Mouse (Mus musculus) spleen, adult 2 months (tissue): Measurements from ENCODE around the gene Pear1. TPM values are rescaled to one million over a fixed set of nuclear protein-coding genes. Genes with fewer than 3 reads are reported as not detected.
"Not testable (repeated sequence)": the region's sequence is repeated elsewhere in the genome, so short reads cannot be mapped to it uniquely, and the experiment has no call there.

Experiments
- DNase-seq, 2 experiments: peaks; one replicate each; pipeline versions ENCODE4 v3.0.0 to v3.0.0-alpha.2; 2012 to 2021; ENCODE audit warnings: low spot score in 2 of 2, low read depth in 1 of 2
- H3K27ac ChIP-seq: fragments of 200-500 bp; 2 replicates; pipeline ENCODE4 v1.5.1; 2012; ENCODE audit warnings: low read length, inconsistent platforms; ENCODE audit not compliant: insufficient read depth
- H3K27me3 ChIP-seq: fragments of 200-500 bp; 2 replicates; pipeline ENCODE4 v1.6.1; 2012; ENCODE audit warnings: mild to moderate bottlenecking, moderate library complexity, low read length, inconsistent platforms; ENCODE audit not compliant: control insufficient read depth, insufficient read depth
- H3K36me3 ChIP-seq: fragments of 200-500 bp; 2 replicates; pipeline ENCODE4 v1.6.1; 2012; ENCODE audit warnings: mild to moderate bottlenecking, low read length, inconsistent platforms; ENCODE audit not compliant: control insufficient read depth, insufficient read depth
- H3K4me1 ChIP-seq: fragments of 200-500 bp; 2 replicates; pipeline ENCODE4 v1.6.1; 2011; ENCODE audit warnings: inconsistent platforms; ENCODE audit not compliant: control insufficient read depth, insufficient read depth, insufficient read length
- H3K4me3 ChIP-seq: fragments of 200-500 bp; 2 replicates; pipeline ENCODE4 v1.5.1; 2011; ENCODE audit warnings: mild to moderate bottlenecking, inconsistent platforms; ENCODE audit not compliant: insufficient read depth, insufficient read length; ENCODE audit errors: extremely low read depth
- CTCF ChIP-seq: fragments of 200-500 bp; IDR thresholded peaks from 2 replicates; pipeline ENCODE4 v1.5.1; 2011; ENCODE audit warnings: mild to moderate bottlenecking, inconsistent platforms; ENCODE audit not compliant: insufficient read depth, insufficient read length, insufficient replicate concordance; ENCODE audit errors: extremely low read depth
- POLR2A ChIP-seq: fragments of 200-500 bp; IDR thresholded peaks from 2 replicates; pipeline ENCODE4 v1.6.1; 2011; ENCODE audit warnings: low read depth, low read length, inconsistent platforms
- WGBS: fragments of 180-500 bp; shearing (Covaris S2); methylation state at CpG from one replicate; pipeline ENCODE4 v1.1.7; 2018; 5-methylcytosine and 5-hydroxymethylcytosine counted together
- polyA plus RNA-seq: library from polyadenylated mRNA; depleted of rRNA; stranded (reverse); fragments of >200 nt; gene quantifications from 2 replicates; pipeline ENCODE4 v1.2.3, GENCODE M21; 2012; rRNA removed

Pear1 gene
- polyA plus RNA-seq: 63.8 and 65.8 TPM in 2 replicates

DNA sequence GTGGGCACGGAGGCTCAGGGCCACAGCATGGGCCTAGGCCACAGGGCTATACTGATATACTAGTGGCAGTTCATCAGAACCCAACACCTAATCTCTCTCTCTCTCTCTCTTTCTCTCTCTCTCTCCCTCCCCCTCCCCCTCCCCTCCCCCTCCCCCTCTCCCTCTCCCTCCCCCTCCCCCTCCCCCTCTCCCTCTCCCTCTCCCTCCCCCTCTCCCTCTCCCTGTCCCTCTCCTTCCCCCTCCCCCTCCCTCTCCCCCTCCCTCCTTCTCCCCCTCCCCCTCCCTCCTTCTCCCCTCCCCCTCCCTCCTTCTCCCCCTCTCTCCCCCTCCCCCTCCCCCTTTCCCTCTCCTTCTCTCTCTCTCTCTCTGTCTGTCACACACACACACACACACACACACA, at the start of gene Pear1:
TSS of gene Pear1 (minus strand) at position 101 of the 400 bp plus-strand sequence.
- not testable (repeated sequence) for H3K4me1 ChIP-seq, H3K36me3 ChIP-seq, H3K27ac ChIP-seq, H3K27me3 ChIP-seq, H3K4me3 ChIP-seq, DNase-seq
- WGBS: 100% methylated on average over 1 of the region's 1 CpGs

DNA sequence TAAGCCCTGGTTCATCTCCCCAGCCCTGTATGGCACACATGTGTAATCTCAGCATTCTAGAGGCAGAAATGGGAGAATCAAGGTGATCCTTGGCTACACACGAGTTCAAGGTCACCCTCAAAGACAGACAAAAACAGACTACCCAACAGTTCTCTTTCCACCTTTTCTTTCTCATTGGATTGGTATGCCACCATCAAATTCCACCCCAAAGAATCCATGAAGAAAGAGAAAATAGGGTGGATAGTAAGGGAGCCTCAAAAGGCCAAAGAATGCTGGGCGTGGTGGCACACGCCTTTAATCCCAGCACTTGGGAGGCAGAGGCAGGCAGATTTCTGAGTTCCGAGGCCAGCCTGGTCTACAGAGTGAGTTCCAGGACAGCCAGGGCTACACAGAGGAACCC, 40.0 kb upstream of the Pear1 start:
- peaks cover 42% of the 10 kb centered on the region for H3K36me3 ChIP-seq
- 86% methylated on average over 4 of the region's 4 CpGs for WGBS
- H3K4me3 ChIP-seq, H3K27ac ChIP-seq, H3K4me1 ChIP-seq, DNase-seq, H3K27me3 ChIP-seq: not testable (repeated sequence)

DNA sequence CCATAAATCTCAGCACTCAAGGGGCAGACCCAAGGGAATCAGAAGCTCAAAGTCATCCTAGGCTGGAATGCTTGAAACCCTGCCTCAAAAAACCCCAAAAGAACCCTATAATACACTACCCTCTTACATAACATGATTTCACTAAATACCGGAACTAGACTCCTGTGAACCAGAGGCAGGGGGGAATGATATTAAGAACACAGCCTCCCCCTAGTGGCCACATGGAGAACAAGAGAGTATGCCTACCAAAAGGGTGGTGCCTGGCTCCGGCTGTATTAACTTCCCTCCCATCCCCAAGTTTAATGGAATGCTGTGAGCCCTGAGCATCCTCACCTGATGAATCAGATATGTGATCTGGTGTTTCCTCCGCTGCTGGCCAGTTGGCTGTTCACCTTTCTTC, 35.7 kb upstream of the Pear1 start:
- TF ChIP-seq CTCF (peak; percentile 66; the same call in 1 of the 2 replicates), POLR2A (no peak)
- H3K27me3 ChIP-seq: no peaks in the 10 kb centered on the region
- DNase-seq: peak; percentile 55 to 56
- no peak overlapping the region for H3K27ac ChIP-seq
- H3K4me3 ChIP-seq: no peak overlapping the region
- H3K36me3 ChIP-seq: peaks cover 30% of the 10 kb centered on the region
- no peaks in the 10 kb centered on the region for H3K4me1 ChIP-seq
- 31% methylated on average over 3 of the region's 3 CpGs for WGBS

DNA sequence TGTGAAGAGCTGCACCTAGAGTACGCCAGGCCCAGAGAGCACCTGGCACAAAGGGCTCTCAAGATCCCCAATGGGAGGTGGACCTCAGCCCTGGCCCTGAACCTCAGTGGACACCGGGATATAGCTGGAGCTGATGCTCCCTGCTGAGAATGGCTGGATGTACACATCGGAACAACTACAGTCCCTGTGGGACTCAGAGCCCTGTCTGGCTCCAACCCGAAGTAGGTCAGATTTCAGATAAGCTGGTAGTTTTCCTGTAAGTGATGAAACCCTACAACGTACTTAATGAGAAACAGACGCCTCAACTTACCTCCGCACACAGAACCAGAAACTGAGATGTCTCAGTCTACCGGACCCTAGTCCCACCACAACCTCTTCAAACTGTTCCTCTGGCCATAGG, 33.6 kb upstream of the Pear1 start:
- DNase-seq: no peak
- H3K4me3 ChIP-seq: no peak overlapping the region
- peaks cover 24% of the 10 kb centered on the region for H3K36me3 ChIP-seq
- WGBS: 95% methylated on average over 8 of the region's 8 CpGs
- H3K4me1 ChIP-seq: no peaks in the 10 kb centered on the region
- TF ChIP-seq CTCF (no peak), POLR2A (no peak)
- H3K27me3 ChIP-seq: no peaks in the 10 kb centered on the region
- no peak overlapping the region for H3K27ac ChIP-seq

DNA sequence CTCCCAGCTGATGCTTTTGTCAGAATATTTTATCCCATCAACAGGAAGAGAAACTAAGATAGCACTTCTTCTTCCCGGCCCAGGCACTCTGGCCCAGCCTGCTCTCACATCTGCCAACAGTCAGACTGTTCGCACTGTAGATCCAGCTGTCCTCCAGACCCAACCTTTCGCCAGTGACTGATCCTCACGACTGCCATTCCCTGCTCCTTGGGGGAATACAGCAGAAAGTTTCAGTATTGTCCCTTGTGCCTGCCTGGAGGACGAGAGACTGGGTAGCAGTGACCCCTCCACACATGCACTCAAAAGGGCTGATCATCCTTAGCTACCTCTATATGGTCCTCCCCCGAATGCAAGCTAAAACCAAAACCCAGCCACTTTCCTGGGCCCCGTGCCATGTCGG, 31.8 kb upstream of the Pear1 start:
- no peak overlapping the region for H3K4me3 ChIP-seq
- no peak for DNase-seq
- H3K4me1 ChIP-seq: no peaks in the 10 kb centered on the region
- H3K27ac ChIP-seq: no peak overlapping the region
- peaks cover 23% of the 10 kb centered on the region for H3K36me3 ChIP-seq
- 74% methylated on average over 8 of the region's 8 CpGs for WGBS
- TF ChIP-seq POLR2A (no peak), CTCF (no peak)
- H3K27me3 ChIP-seq: no peaks in the 10 kb centered on the region

DNA sequence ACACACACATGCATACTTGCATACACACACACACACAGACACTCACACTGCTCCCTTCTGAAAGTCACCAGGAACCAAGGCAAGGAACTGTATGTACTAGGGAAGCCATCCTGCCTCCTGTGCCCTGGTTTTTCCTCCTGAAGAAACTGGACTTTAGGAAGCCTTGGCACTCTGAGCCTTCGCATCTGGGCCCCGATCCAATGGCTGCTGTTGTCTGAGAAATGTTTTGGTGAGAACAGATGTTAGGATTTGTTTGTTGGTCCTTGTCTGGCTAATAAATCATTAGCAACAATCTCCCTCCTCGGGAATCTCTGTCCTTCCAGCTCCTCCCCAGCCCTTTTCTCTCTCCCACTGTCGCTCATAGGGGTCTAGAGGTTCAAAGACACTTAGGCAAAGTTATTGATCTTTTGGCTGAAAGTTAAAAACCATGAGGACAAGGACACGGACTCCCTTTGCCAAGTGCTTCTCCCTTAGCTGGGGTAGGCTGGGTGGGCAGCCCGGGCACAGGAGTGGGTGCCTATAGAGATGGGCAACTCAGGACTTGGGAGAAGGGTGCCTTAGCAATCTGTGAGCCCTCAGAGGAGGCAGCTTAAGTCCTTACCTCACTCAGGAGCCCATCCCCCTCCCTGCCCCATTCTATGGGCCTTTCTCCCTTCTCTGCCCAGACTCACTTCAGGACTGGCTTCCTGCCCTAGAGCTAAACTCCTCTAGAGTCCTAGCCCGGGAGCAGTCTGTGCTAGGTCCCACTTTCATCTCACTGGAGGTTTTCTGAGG, 30.9 kb upstream of the Pear1 start:
- no peak overlapping the region for H3K27ac ChIP-seq
- DNase-seq: no peak
- peaks cover 23% of the 10 kb centered on the region for H3K36me3 ChIP-seq
- no peaks in the 10 kb centered on the region for H3K4me1 ChIP-seq
- TF ChIP-seq POLR2A (no peak), CTCF (no peak)
- no peaks in the 10 kb centered on the region for H3K27me3 ChIP-seq
- WGBS: 74% methylated on average over 7 of the region's 7 CpGs
- H3K4me3 ChIP-seq: no peak overlapping the region

DNA sequence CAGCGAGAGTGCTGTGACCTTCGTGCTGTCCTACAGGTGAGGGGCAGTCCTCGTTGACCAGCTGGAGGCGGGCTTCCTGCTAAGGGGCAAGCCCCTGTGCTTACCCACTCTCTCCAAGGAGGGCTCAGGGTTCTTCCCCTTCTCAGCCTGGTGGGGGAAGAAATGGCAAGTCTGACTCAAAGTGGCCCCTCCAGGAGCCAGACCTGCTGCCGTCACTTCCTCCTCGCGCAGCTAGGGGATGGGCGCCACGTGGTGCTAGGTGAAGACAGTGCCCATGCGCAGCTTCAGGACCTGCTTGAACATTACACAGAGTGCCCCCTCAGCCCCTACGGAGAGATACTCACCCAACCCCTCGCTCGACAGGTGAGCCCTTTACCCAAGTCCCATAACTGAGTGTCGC, 25.0 kb upstream of the Pear1 start:
- H3K36me3 ChIP-seq: peaks cover 13% of the 10 kb centered on the region
- TF ChIP-seq POLR2A: no peak
- TF ChIP-seq CTCF: no peak
- WGBS: 61% methylated on average over 14 of the region's 14 CpGs
- H3K4me3 ChIP-seq: no peak overlapping the region
- no peaks in the 10 kb centered on the region for H3K27me3 ChIP-seq
- peaks cover 13% of the 10 kb centered on the region; the same call in 1 of the 2 replicates for H3K4me1 ChIP-seq
- DNase-seq: no peak
- H3K27ac ChIP-seq: no peak overlapping the region
